Mouse (Mus musculus) ES-E14 (cell line): ENCODE measurements around the gene Il33. TPM values are rescaled to one million over a fixed set of nuclear protein-coding genes. Genes with fewer than 3 reads are reported as not detected.

Experiments used
- DNase-seq: peaks from one replicate; pipeline ENCODE4 v3.0.0-alpha.2; 2013; ENCODE audit warnings: low read depth, low spot score
- H3K27ac ChIP-seq: 2 replicates; pipeline ENCODE4 v1.5.1; 2012; ENCODE audit warnings: low read depth, mild to moderate bottlenecking, low read length, moderate library complexity, mixed read lengths; ENCODE audit not compliant: poor library complexity, insufficient read depth, severe bottlenecking
- H3K36me3 ChIP-seq: 2 replicates; pipeline ENCODE4 v1.6.1; 2012; ENCODE audit warnings: mild to moderate bottlenecking, low read length, moderate library complexity, mixed read lengths; ENCODE audit not compliant: control insufficient read depth, poor library complexity, insufficient read depth, severe bottlenecking
- H3K4me1 ChIP-seq, 2 experiments: fragments of 150-350 bp in 1 of 2; sonication (generic) in 1 of 2; 2 replicates each; pipeline ENCODE4 v1.6.1; 2012; ENCODE audit warnings: low read length in 2 of 2, mild to moderate bottlenecking in 1 of 2, mixed read lengths in 1 of 2; ENCODE audit not compliant: control insufficient read depth in 2 of 2, insufficient read depth in 2 of 2, poor library complexity in 1 of 2
- H3K4me3 ChIP-seq, 2 experiments: fragments of 150-350 bp in 1 of 2; sonication (generic) in 1 of 2; 2 replicates each; pipeline ENCODE4 v1.5.1; 2012; ENCODE audit warnings: low read length in 2 of 2, low read depth in 1 of 2, mild to moderate bottlenecking in 1 of 2, mixed read lengths in 1 of 2; ENCODE audit not compliant: insufficient read depth in 1 of 2, poor library complexity in 1 of 2, severe bottlenecking in 1 of 2
- H3K9ac ChIP-seq: 2 replicates; pipeline ENCODE4 v1.6.1; 2012; ENCODE audit warnings: low read depth, mild to moderate bottlenecking, low read length, mixed read lengths; ENCODE audit not compliant: poor library complexity, insufficient read depth, severe bottlenecking
- H3K9me3 ChIP-seq: fragments of 150-350 bp; sonication (generic); 2 replicates; pipeline ENCODE4 v1.6.1; 2012; ENCODE audit warnings: low read depth, mild to moderate bottlenecking, low read length; ENCODE audit not compliant: control insufficient read depth, insufficient read depth
- CHD2 ChIP-seq: IDR thresholded peaks from 2 replicates; pipeline ENCODE4 v1.6.1; 2014; ENCODE audit warnings: mild to moderate bottlenecking, low read depth, low read length, inconsistent platforms
- HCFC1 ChIP-seq: IDR thresholded peaks from 2 replicates; pipeline ENCODE4 v1.6.1; 2012; ENCODE audit warnings: low read length, inconsistent platforms, borderline replicate concordance; ENCODE audit not compliant: insufficient read depth
- MAFK ChIP-seq: IDR thresholded peaks from 2 replicates; pipeline ENCODE4 v1.6.1; 2014; ENCODE audit warnings: mild to moderate bottlenecking, low read depth, low read length, inconsistent platforms; ENCODE audit not compliant: insufficient read depth
- ZC3H11A ChIP-seq: IDR thresholded peaks from 2 replicates; pipeline ENCODE4 v1.6.1; 2012; ENCODE audit warnings: low read depth, mild to moderate bottlenecking, inconsistent platforms, low read length, borderline replicate concordance
- ZNF384 ChIP-seq: IDR thresholded peaks from 2 replicates; pipeline ENCODE4 v1.6.1; 2012; ENCODE audit warnings: low read depth, low read length, inconsistent platforms
- in situ Hi-C, 2 experiments: fragments of 600-800 bp; cut with MboI; formaldehyde crosslinking; loops; one replicate each; pipeline ENCODE4 v1.15.1; 2025; ENCODE audit warnings: low sequenced_read_pairs in 2 of 2, inconsistent platforms in 1 of 2; ENCODE audit not compliant: unreplicated experiment in 2 of 2
- total RNA-seq: library from RNA; depleted of rRNA; stranded (reverse); fragments of 300-350 nt; gene quantifications from 2 replicates; pipeline ENCODE4 v1.2.3, GENCODE M21; 2012; rRNA removed

Il33 gene
- total RNA-seq, 1 experiment, result 1.6 TPM

DNA sequence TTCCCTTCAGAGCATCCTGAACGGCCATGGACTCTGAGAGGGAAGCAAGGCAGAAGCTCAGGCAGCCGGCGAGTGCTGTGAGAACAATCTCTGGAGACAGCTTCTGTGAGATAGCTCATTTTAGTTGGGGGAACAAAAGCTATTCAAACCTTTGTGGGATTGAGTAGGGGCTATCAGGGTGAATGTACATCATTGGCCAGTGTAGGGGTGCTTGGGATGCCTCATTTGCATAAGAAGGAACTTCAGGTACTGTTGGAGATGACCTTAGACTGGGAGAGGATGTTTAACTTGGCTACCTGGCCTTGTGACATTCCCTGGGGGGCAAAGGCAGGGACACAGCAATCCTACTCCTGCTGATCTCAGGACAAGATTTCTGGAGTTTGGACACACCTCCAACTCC lies 81.5 kb downstream of the Il33 start:
- in situ Hi-C loops, result no loop called here
- no peaks in the 10 kb centered on the region for H3K9me3 ChIP-seq
- H3K27ac ChIP-seq, result no peak overlapping the region
- H3K36me3 ChIP-seq, result no peaks in the 10 kb centered on the region
- H3K9ac ChIP-seq, result no peak overlapping the region
- no peaks in the 10 kb centered on the region; a peak in 1 of 4 replicates for H3K4me1 ChIP-seq
- H3K4me3 ChIP-seq, result no peak overlapping the region
- TF ChIP-seq MAFK (no peak), CHD2 (no peak), HCFC1 (no peak), ZC3H11A (no peak), ZNF384 (no peak)
- DNase-seq, result no peak

Other genes with a start within 250 kb of the Il33 start
- gene Mlana, start 227.3 kb upstream of the Il33 start, total RNA-seq, result 3.0 and 4.2 TPM in 2 replicates
- gene 9930021J03Rik, start 119.1 kb upstream of the Il33 start, total RNA-seq, result 14.4 and 15.3 TPM in 2 replicates
- gene Ranbp6, start 112.1 kb upstream of the Il33 start, total RNA-seq, result 9.7 and 11.3 TPM in 2 replicates
- 0.13 TPM in 1 of 2 replicates, not detected in the other for gene Trpd52l3, start 78.7 kb downstream of the Il33 start, total RNA-seq
- 40.5 and 46.2 TPM in 2 replicates for gene Uhrf2, start 105.4 kb downstream of the Il33 start, total RNA-seq